Mouse (Mus musculus) small intestine, adult 2 months (tissue): ENCODE data around the gene Ccr7.

Experiments
- CTCF ChIP-seq: fragments of 200-500 bp; IDR thresholded peaks from 2 replicates; pipeline ENCODE4 v1.5.1; 2012; ENCODE audit warnings: low read depth, mild to moderate bottlenecking, control low read depth, inconsistent platforms, low read length, moderate library complexity, mixed read lengths; ENCODE audit not compliant: insufficient replicate concordance, insufficient read length; ENCODE audit errors: extremely low read depth
- POLR2A ChIP-seq: fragments of 200-500 bp; IDR thresholded peaks from 2 replicates; pipeline ENCODE4 v1.6.1; 2012; ENCODE audit warnings: low read depth, mild to moderate bottlenecking, control low read depth, inconsistent platforms, low read length, moderate library complexity

- TF ChIP-seq POLR2A: no peak
- no peak for TF ChIP-seq CTCF
Observed at GRCm38 (mm10) chr11:99147920-99148289, 7.0 kb downstream of the Ccr7 start.
